Mouse (Mus musculus) testis, adult 2 months (tissue): ENCODE measurements around the gene Snw1.

Source experiments
- CTCF ChIP-seq: fragments of 200-500 bp; IDR thresholded peaks from 2 replicates; pipeline ENCODE4 v1.5.1; 2012; ENCODE audit warnings: low read depth, mild to moderate bottlenecking, inconsistent platforms, low read length, moderate library complexity; ENCODE audit not compliant: control insufficient read depth, insufficient read depth, insufficient replicate concordance
- POLR2A ChIP-seq: fragments of 200-500 bp; IDR thresholded peaks from 2 replicates; pipeline ENCODE4 v1.6.1; 2012; ENCODE audit warnings: low read depth, mild to moderate bottlenecking, inconsistent platforms, low read length, moderate library complexity; ENCODE audit not compliant: control insufficient read depth

DNA sequence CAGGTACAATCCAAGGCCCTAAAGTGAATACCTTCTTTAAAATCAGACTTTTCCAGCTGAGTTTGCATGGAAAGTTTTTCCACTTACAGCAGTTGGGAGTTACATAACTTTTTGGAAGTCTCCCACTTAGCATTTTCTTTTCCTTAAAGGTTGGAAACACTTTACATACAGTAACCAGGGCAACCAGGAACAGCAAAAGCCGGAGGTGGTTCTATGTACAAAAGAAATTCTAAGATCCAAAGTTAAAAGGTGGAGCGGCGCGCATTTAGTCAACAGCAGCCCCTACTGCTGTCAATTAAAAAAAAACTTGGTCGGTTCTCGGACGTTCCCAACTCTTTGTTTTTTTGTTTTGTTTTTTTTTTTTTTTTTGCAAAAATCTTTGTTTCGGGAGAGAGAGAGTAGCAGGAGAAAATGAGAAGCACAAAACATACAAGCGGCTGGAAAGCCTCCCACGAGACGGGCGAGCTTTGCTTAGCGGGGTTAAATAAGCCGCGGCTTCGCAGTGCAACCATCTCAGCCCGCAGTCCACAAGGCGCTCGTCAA is 582 bp downstream of the Snw1 start:
- TF ChIP-seq CTCF (no peak), POLR2A (no peak)
